Mouse (Mus musculus): ENCODE data around the gene Tbc1d1. TPM values are rescaled to one million over a fixed set of nuclear protein-coding genes. Genes with fewer than 3 reads are reported as not detected.
A peak's percentile ranks its signal among the peaks of the same experiment; 100 is the strongest.

Gene Tbc1d1
- total and polyA plus RNA-seq, 2 experiments from 2014 or later: 5.9 to 20.5 TPM

- no peak overlapping the region for H3K4me3 ChIP-seq (ENCODE audit: low read depth, low read length)
- H3K4me1 ChIP-seq (ENCODE audit: insufficient read depth): peaks cover 6% of the 10 kb centered on the region; the same call in 1 of the 2 replicates
- DNase-seq: no peak
- H3K4me2 ChIP-seq (ENCODE audit: low read depth): no peak overlapping the region
- TF ChIP-seq CTCF (IDR thresholded peaks at IDR 0.05; ENCODE audit: low read depth): no peak
- H3K36me3 ChIP-seq (ENCODE audit: insufficient read depth): no peaks in the 10 kb centered on the region
- no peak for ATAC-seq
- H3K27ac ChIP-seq (ENCODE audit: low read depth, low read length): no peak overlapping the region
- no peaks in the 10 kb centered on the region for H3K27me3 ChIP-seq (ENCODE audit: insufficient read depth, low read length)
- 72% methylated on average over 3 of the region's 3 CpGs for WGBS
- no peaks in the 10 kb centered on the region for H3K9me3 ChIP-seq (ENCODE audit: low read length)
- H3K9ac ChIP-seq: no peak overlapping the region
Observed at GRCm38 (mm10) chr5:64340366-64340765, 184.3 kb downstream of the Tbc1d1 start.

DNA sequence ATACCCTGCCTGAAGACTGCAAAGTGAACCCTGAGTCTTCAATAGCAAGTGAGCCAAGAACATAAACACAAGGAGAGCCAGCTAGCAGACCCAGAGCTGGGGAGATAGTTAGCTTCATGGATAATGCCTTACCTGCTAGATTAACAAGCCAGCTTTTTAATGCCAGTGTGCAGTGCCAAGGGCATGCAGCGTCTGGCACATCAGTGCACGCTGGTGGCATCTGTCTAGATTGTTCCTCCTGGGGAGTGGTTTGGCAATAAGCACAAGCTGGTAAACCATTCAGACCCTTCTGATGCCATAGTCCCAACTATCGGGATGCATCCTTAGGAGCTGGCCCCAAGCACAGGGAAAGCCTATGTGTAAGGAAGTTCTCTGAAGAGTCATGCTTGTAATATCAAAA, 185.6 kb downstream of the Tbc1d1 start:
- H3K4me1 ChIP-seq (ENCODE audit: insufficient read depth): peaks cover 6% of the 10 kb centered on the region; the same call in 1 of the 2 replicates
- no peak for ATAC-seq
- H3K27ac ChIP-seq (ENCODE audit: low read depth, low read length): no peak overlapping the region
- H3K4me3 ChIP-seq (ENCODE audit: low read depth, low read length): no peak overlapping the region
- no peaks in the 10 kb centered on the region for H3K9me3 ChIP-seq (ENCODE audit: low read length)
- H3K4me2 ChIP-seq (ENCODE audit: low read depth): no peak overlapping the region
- H3K36me3 ChIP-seq (ENCODE audit: insufficient read depth): no peaks in the 10 kb centered on the region
- H3K9ac ChIP-seq: no peak overlapping the region
- 69% methylated on average over 3 of the region's 3 CpGs for WGBS
- no peak for DNase-seq
- TF ChIP-seq CTCF (IDR thresholded peaks at IDR 0.05; ENCODE audit: low read depth): no peak
- H3K27me3 ChIP-seq (ENCODE audit: insufficient read depth, low read length): no peaks in the 10 kb centered on the region

DNA sequence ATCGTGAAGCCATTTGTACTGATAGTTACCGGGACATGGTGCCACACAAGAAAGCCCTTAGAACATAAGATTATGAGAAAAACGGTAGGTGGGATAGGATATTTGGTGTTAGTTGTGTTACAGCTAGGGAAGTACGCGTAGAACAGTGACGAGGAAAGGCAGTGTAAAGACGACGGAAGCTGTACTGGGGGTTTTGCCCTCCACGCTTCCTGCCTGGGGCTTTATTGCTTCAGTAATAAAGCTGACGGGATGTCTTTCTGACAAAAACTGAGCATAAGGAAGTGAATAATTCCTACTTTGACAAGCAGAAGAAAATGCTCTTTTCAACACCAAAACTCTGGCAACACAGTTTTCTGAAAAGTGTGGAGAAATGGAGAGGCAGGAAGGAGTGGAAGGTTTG, 186.0 kb downstream of the Tbc1d1 start:
- 86% methylated on average over 10 of the region's 10 CpGs for WGBS

GRCm38 (mm10) chr5:64343972-64344700, 188.0 kb downstream of the Tbc1d1 start:
- Histone ChIP-seq H3K9me3 (ENCODE audit: low read length) (no peaks in the 10 kb centered on the region), H3K4me2 (ENCODE audit: low read depth) (no peak overlapping the region), H3K4me3 (ENCODE audit: low read depth, low read length) (no peak overlapping the region), H3K27me3 (ENCODE audit: insufficient read depth, low read length) (no peaks in the 10 kb centered on the region), H3K4me1 (ENCODE audit: insufficient read depth) (no peaks in the 10 kb centered on the region), H3K27ac (ENCODE audit: low read depth, low read length) (0 out of 2 replicates have a peak overlapping the region, but pooled peaks have one; percentile 22), H3K9ac (no peak overlapping the region), H3K36me3 (ENCODE audit: insufficient read depth) (no peaks in the 10 kb centered on the region)
- DNase-seq: no peak
- peak; percentile 30 for ATAC-seq
- TF ChIP-seq CTCF (IDR thresholded peaks at IDR 0.05; ENCODE audit: low read depth): peak; percentile 35
- 47% methylated on average over 5 of the region's 5 CpGs for WGBS

More for the DNA sequence above, 186.0 kb downstream of the Tbc1d1 start:
- ATAC-seq (no peak), DNase-seq (no peak)
- H3K9me3 ChIP-seq (ENCODE audit: low read length): no peaks in the 10 kb centered on the region
- TF ChIP-seq CTCF (IDR thresholded peaks at IDR 0.05; ENCODE audit: low read depth): no peak
- no peak overlapping the region for H3K27ac ChIP-seq (ENCODE audit: low read depth, low read length)
- H3K36me3 ChIP-seq (ENCODE audit: insufficient read depth): no peaks in the 10 kb centered on the region
- no peak overlapping the region for H3K9ac ChIP-seq
- H3K4me3 ChIP-seq (ENCODE audit: low read depth, low read length): no peak overlapping the region
- no peak overlapping the region for H3K4me2 ChIP-seq (ENCODE audit: low read depth)
- 0 out of 2 replicates have a peak, but pooled peaks cover 3% of the 10 kb centered on the region for H3K4me1 ChIP-seq (ENCODE audit: insufficient read depth)
- no peaks in the 10 kb centered on the region for H3K27me3 ChIP-seq (ENCODE audit: insufficient read depth, low read length)

DNA sequence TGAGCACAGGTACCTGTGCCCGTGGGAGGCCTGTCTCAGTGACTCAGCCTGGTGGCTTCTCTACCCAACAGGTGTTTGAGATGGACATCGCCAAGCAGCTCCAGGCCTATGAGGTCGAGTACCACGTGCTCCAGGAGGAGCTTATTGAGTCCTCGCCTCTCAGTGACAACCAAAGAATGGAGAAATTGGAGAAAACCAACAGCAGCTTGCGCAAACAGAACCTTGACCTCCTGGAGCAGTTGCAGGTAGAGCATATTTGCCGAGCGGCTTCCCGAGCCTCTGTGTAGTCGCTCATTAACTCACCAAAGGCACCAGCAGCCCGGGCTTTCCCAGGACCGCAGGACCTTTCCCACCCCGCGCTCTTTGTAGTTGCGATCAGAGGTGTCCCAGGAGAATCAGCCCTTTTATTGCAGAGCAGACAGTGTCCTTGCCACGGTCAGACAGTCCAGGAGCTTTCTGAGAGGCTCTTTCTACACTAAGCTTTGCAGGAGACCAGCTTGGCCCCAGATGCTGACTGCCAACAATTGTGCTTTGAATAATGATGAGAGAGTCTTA, 189.2 kb downstream of the Tbc1d1 start:
- Histone ChIP-seq H3K27me3 (ENCODE audit: insufficient read depth, low read length) (no peaks in the 10 kb centered on the region), H3K27ac (ENCODE audit: low read depth, low read length) (no peak overlapping the region), H3K4me2 (ENCODE audit: low read depth) (no peak overlapping the region), H3K4me3 (ENCODE audit: low read depth, low read length) (no peak overlapping the region), H3K9ac (no peak overlapping the region), H3K9me3 (ENCODE audit: low read length) (no peaks in the 10 kb centered on the region), H3K36me3 (ENCODE audit: insufficient read depth) (no peaks in the 10 kb centered on the region), H3K4me1 (ENCODE audit: insufficient read depth) (no peaks in the 10 kb centered on the region)
- 56% methylated on average over 16 of the region's 16 CpGs for WGBS
- ATAC-seq (peak; percentile 23; the same call in 1 of the 2 replicates), DNase-seq (no peak)
- no peak for TF ChIP-seq CTCF (IDR thresholded peaks at IDR 0.05; ENCODE audit: low read depth)

DNA sequence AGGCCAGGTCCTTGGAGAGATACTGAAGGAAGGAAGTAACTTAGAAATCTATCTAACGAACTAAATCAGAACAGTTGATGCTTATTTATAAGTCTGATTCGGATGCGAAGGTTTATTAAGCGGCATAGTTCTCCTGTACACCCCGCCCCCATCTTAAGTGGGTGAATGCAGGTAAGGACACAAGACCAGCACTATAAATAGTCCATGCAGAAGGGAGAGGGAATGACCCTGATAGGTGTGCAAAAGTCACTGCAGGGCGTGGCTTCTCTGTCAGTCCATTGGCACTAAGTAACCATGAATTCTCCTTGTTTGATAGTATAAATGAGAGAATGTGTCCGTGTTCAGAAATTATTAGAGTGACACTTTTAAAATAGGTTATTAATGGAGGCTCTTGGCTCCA, 189.7 kb downstream of the Tbc1d1 start:
- H3K4me2 ChIP-seq (ENCODE audit: low read depth): no peak overlapping the region

GRCm38 (mm10) chr5:64346343-64346885, 190.3 kb downstream of the Tbc1d1 start:
- ATAC-seq: no peak
- Histone ChIP-seq H3K36me3 (ENCODE audit: insufficient read depth) (no peaks in the 10 kb centered on the region), H3K27me3 (ENCODE audit: insufficient read depth, low read length) (no peaks in the 10 kb centered on the region), H3K27ac (ENCODE audit: low read depth, low read length) (no peak overlapping the region), H3K4me3 (ENCODE audit: low read depth, low read length) (no peak overlapping the region), H3K9ac (no peak overlapping the region), H3K4me1 (ENCODE audit: insufficient read depth) (no peaks in the 10 kb centered on the region), H3K4me2 (ENCODE audit: low read depth) (no peak overlapping the region), H3K9me3 (ENCODE audit: low read length) (no peaks in the 10 kb centered on the region)
- no peak for DNase-seq
- no peak for TF ChIP-seq CTCF (IDR thresholded peaks at IDR 0.05; ENCODE audit: low read depth)
- WGBS: 81% methylated on average over 6 of the region's 6 CpGs

More for the DNA sequence above, 189.7 kb downstream of the Tbc1d1 start:
- no peak overlapping the region for H3K9ac ChIP-seq
- no peaks in the 10 kb centered on the region for H3K4me1 ChIP-seq (ENCODE audit: insufficient read depth)
- no peak for DNase-seq
- no peak overlapping the region for H3K27ac ChIP-seq (ENCODE audit: low read depth, low read length)
- ATAC-seq: no peak
- no peak for TF ChIP-seq CTCF (IDR thresholded peaks at IDR 0.05; ENCODE audit: low read depth)
- no peaks in the 10 kb centered on the region for H3K27me3 ChIP-seq (ENCODE audit: insufficient read depth, low read length)
- H3K36me3 ChIP-seq (ENCODE audit: insufficient read depth): no peaks in the 10 kb centered on the region
- WGBS: 78% methylated on average over 7 of the region's 7 CpGs
- H3K4me3 ChIP-seq (ENCODE audit: low read depth, low read length): no peak overlapping the region
- H3K9me3 ChIP-seq (ENCODE audit: low read length): no peaks in the 10 kb centered on the region

Measured in forebrain, postnatal 0 days (tissue).